Mouse (Mus musculus): Measurements from ENCODE around the gene Rdh19.
"Not testable (repeated sequence)": the region's sequence is repeated elsewhere in the genome, so short reads cannot be mapped to it uniquely, and the experiment has no call there.

Gene Rdh19

DNA sequence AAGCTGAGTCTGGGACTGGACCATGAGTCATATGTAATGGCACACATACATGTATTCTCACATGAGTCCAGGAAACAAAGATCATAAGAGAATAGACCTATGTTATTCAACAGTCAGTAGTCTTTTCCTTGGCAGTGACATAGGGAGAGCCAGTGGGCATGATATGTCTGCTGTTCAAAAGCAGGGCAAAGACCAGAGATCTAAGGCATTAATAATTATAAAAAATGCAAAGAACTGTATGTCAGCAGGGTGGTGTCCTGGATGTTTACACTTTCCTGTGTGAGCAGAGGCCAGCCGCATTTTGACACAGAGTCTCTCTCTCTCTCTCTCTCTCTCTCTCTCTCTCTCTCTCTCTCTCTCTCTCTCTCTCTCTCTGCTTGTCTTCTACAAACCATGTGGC lies at the start of gene Rdh19:
Rdh19 (plus strand) TSS at position 301 of the 400 bp plus-strand sequence.
- DNase-seq (ENCODE audit: low read depth, low spot score): no peak

DNA sequence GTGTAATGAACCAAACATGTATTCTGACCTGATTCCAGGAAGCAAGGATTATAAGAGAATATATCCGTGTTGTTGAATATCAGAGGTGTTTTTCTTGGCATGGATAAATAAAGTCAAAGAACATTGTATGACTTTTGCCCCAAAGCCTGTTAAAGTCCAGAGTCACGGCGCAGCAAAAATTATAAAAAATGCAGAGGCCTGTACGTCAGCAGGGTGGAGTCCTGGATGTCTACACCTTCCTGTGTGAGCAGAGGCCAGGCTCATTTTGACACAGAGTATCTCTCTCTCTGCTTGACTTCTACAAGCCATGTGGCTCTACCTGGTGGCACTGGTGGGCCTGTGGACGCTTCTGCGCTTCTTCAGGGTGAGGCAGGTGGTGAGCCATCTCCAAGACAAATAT lies 48.8 kb upstream of the Rdh19 start, which contains the start of gene Rdh16:
Rdh16 (plus strand) TSS at position 262 of the 400 bp plus-strand sequence.
- DNase-seq (ENCODE audit: low read depth, low spot score): no peak

DNA sequence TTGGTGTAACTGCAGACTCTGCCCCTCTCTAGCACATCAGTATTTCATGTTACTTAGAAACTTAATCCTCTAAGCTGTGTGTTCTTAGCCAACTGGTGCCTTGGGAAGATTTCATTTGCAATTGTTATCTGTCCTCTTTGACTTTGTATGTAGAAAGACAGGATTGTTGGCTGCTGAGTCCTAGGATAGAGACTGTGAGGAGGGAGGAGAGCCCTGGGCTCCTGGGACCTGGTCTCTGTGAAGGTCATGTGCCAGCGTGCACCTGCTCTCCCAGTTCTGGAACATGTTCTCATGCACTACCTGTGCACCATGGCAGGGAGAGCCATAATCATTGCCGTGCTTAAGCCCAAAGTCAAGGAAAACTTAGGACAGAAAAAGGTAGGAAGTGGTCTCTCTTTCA lies 48.1 kb upstream of the Rdh19 start:
- no peak for DNase-seq (ENCODE audit: low read depth, low spot score)

DNA sequence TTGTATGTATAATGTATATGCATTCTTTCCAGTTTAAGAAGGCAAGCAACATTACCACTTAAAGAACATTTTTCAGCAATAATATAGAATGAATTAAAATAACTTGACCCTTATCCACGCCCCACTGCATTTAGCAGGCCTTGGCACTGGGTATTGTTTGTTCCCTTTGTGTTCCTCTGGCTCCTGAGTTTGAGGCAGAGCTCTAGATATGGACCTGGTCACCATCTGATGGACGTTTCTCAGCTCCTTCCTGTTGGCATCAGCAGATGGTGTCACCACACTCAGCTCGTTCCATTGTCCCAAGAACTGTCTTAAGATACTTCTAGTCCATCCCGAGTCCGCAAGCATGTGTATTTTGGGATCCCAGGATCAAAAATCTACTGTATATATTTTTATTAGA lies 47.5 kb upstream of the Rdh19 start:
- DNase-seq (ENCODE audit: low read depth, low spot score): no peak

DNA sequence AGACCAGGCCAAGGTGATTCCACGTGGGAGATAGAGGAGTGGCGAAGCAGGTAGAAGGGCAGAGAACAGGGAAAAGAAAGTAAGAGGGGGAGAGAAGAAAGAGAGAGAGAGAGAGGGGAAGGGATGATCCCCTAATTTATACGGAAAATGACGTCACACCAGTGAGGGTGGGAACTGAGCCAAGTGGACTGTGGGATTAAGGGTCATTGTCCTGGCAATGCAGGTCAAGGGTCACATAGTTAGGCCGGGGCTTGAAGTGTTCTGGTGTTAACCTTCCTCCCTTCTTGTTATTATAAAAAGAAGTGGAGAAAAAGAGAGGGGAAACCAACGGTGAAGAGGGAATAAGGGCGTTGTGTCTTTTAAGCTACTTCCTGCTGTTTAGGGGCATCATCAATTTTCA lies 45.3 kb upstream of the Rdh19 start:
- no peak for DNase-seq (ENCODE audit: low read depth, low spot score)

DNA sequence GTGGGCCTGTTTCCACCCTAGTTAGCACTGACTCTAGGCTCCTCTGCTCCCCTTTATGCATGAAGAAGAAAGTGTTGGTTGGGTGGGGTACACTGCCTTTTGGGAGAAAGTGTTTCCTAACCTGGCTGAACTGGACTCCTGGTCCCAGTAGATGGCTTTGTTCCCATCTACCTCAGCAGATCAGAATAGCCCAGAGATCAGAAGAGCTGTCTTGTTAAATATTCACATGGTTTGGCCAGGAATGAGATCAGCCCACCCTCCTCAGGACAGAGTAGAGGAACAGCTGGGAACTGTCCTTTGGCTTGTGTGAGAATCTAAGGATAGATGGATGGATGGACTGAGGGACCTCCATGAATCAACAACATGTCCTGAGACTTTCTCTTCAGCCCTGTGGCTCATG lies 33.8 kb upstream of the Rdh19 start:
- DNase-seq (ENCODE audit: low read depth, low spot score): no peak

DNA sequence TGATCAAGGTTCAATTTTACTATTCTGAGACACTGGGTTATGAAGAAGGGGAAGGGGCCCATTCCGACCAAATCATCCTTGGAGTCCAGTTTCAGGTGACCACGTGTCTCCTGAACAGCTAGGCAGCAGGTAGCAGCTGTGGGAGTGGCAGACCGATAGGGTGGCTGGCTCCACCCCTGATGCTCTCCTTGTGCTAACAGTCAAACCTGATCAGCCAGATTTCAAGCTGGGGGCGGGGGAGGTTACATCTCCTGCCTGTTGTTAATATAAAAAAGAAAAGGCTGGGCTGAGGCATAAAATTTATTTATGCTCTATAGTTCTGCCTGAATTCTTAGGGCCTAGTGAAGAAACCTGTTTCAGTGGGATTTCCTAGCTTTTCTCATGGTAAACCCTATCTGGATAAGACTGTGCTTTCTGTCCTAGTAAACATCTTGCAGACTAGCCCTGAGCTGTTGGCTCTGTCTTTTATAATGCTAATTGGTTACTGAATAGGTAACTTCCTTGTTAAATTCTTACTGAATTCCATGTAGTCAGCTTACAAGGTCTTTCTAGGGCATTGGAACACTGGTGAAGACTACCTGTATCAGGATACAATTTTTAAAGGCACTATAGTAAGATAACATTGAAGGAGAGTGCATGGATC lies 32.3 kb upstream of the Rdh19 start:
- DNase-seq (ENCODE audit: low read depth, low spot score): not testable (repeated sequence)

DNA sequence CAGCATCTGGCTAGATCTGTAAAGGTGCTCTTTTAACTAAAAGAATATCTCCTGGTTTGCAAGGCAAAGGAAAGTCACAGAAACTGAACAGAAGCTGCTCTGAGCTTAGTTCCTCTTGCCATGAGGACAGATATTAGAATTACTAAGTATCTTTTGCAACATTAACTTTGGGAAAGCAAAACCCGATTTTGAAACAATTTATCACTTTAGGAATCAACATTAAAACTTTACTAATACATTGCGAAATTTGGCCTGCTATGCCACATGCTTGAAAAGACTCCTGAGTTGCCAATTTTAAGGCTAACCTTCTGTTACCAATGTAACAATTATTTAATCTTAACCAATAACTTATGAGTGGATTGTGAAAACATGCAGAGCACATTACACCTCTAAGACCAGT lies 27.9 kb upstream of the Rdh19 start:
- not testable (repeated sequence) for DNase-seq (ENCODE audit: low read depth, low spot score)

DNA sequence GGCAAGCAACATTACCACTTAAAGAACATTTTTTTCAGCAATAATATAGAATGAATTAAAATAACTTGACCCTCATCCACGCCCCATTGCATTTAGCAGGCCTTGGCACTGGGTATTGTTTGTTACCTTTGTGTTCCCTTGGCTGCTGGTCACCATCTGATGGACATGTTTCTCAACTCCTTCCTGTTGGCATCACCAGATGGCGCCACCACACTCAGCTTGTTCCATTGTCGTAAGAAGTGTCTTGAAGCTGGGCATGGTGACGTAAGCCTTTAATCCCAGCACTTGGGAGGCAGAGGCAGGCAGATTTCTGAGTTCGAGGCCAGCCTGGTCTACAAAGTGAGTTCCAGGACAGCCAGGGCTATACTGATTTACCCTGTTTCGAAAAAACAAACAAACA lies 24.3 kb upstream of the Rdh19 start:
- DNase-seq (ENCODE audit: low read depth, low spot score): peak; percentile 56

DNA sequence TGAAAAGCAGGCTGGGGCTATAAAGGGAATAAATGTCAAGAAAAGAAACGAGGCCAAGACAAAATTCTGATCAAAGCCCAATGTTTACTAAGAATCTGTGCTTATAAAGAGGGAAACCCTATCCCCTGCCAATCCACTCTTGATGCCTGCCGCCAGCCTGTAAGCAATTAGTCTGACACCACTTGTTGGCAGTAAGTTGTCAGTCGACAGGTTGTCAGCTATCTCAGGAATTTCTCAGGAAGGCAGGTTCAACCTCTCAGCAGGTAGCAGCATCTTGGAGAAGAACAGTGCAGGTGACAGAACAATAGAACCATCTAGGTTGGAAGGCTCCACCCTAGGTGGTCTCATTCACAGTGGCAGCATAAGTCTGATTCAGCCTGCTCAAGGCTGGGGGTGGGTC lies 20.6 kb upstream of the Rdh19 start:
- peak; percentile 8 for DNase-seq (ENCODE audit: low read depth, low spot score)

DNA sequence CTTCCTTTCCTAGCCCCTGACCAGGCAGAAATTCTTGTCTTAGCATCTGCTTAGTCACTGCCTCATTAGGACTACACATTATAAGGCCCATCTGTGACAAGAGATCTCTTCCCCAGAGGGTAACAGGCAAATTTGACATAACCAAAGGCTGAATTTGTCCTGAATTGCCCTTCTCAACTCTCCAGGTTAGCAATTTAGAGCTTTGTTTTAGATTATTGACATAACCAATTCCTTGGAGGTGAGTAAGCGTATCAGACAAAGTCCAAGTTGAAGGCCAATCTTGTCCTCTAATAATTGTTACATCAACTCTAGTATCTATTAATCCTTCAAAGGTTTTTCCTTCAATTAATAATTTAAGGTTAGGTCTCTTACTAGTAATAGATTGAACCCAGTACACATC lies 15.5 kb upstream of the Rdh19 start:
- not testable (repeated sequence) for DNase-seq (ENCODE audit: low read depth, low spot score)

DNA sequence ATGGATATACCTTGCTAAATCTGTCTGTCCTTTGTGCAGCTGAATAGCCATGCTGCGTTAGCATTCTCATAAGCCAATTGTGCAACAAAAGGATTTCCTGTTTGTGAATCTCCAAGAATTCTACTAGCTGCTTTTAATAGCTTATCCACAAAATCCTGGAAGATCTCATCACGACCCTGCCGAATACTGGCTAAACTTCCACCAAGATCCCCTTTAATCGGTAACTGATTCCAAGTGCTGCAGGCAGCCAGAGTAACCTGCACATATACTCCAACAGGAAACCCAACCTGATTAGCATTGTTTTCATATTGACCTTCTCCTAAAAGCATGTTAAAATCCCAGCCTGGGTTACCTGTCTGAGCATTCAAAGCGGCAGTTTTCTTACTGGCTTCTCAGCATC lies 14.4 kb upstream of the Rdh19 start:
- no peak for DNase-seq (ENCODE audit: low read depth, low spot score)

DNA sequence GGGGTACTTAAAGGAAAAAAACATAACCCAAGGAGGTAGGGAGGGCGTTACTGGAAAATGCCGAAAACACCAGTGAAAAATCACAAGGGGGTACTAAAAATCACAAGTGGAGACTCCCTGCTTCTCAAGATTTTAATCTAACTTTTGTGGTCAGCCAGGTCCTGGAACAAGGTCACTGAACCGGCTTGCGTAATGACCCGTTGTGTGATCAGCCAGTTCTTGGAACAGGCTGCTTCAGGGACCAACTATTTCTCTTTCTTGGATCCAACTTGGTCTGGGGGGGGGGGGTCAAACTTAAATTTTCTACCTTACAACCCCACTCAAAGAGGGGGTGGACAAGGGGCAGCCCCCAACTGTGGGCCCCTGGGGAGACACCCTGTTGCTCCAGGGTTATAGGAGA lies 11.9 kb upstream of the Rdh19 start:
- not testable (repeated sequence) for DNase-seq (ENCODE audit: low read depth, low spot score)

DNA sequence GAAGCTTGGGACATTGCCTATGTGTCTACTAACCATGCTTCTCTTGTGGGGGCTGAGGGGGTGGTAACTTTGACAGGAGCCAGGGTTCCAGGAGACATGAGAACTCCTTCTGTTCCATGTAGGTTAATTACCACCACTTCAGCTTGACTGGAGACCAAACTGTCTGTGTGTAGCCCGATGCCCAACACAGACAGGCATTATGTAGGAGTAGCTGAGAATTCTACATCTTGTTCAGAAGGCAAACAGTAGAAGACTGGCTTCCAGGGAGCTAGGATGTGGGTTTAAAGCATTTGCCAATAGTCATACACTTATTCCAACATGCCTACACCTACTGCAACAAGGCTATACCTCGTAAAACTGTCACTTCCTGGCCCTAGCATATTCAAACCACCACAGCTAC lies 11.2 kb upstream of the Rdh19 start:
- DNase-seq (ENCODE audit: low read depth, low spot score): peak; percentile 53

DNA sequence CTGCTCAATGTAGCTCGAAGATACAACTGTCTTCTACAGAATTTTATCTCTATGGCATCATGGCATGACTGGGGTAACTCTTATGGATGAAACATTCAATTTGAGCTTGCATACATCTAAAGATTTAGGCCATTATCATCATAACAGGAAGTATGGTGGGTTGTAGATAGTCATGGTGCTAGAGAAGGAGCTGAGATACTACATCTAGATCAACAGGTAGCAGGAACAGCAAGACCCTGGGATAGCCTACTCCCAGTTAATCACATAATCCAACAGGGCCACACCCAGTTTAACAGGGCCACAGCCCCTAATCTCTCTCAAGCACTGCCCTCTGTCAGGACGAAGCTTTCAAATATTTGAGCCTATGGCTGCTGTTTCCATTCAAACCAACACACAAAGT lies 9.0 kb upstream of the Rdh19 start:
- DNase-seq (ENCODE audit: low read depth, low spot score): no peak

DNA sequence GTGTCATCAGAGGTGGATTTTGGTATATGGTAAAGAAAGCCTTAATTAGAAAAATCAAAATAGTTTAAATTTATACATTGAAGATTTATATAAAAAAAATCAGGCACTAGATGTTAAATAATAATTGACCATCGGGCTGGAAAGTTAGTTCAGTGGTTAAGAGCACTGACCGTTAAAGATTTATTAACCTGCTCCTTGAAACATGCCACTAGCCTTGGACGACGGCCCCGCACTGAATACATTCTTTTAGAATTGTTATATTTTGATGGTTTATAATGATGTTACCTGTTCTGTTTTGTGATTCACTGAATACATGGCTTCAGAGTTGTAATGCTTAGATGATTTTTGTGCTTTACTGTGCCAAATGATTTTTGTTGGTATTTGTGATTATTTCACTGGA lies 3.8 kb upstream of the Rdh19 start:
- DNase-seq (ENCODE audit: low read depth, low spot score): not testable (repeated sequence)

DNA sequence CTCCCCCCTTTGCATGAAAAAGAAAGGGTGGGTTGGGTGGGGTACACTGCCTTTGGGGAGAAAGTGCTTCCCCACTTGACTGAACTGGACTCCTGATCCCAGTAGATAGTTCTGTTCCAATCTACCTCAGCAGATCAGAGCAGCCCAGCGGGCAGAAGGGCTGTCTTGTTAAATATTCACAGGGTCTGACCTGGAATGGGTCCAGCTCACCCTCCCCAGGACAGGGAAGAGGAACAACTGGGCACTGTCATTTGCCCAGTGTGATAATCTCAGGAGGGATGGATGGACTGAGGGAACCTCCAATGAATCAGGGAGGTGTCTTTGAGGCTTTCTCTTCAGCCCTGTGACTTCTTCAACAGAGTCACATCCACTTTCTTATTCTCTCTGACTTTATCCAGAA lies 1.6 kb upstream of the Rdh19 start:
- no peak for DNase-seq (ENCODE audit: low read depth, low spot score)

DNA sequence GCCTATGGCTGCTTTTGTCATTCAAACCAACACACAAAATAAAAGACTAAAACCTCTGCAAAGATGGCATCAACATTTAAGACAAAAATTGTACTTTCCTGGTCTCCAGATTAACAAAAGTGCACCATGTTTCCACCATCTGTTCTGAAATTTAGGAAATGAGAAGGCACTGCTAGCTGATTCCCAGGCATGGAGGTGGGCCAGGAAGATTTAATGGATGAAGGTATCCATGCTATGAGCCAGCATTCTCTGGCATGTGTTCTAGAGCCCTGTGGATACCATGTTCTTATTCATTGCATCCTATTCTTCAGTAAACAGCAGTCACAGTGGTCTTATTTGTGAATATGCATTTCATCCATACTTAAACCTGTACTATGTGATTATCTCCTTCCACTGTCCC lies 6.6 kb downstream of the Rdh19 start:
- peak; percentile 11 for DNase-seq (ENCODE audit: low read depth, low spot score)

DNA sequence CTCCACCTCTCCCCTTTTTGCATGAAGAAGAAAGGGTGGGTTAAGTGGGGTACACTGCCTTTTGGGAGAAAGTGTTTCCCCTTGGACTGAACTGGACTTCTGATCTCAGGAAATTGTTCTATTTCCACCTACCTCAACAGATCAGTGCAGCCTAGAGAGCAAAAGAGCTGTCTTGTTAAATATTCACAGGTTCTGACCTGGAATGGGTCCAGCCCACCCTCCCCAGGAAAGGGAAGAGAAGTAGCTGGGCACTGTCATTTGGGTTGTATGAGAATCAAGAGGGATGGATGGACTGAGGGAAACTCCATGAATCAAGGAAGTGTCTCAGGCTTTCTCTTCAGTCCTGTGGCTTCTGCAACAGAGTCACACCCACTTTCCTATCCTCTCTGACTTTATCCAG lies 15.2 kb downstream of the Rdh19 start:
- DNase-seq (ENCODE audit: low read depth, low spot score): no peak

DNA sequence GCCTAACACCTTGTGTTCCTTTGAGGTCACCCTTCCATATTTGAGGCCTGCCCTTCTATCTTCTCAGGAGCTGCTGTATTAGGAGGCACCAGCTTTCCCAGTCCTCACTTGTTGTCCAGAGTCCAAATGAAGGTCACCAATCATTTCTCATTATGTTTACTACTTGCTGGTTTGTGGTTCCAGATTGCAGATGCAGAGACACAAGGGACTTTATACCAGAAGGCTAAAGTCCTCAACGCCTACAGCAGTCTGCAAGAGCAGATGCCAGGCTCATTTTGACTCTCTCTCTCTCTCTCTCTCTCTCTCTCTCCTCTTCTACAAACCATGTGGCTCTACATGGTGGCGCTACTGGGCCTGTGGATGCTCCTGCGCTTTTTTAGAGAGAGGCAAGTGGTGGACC lies 16.5 kb downstream of the Rdh19 start, which contains the start of gene Rdh16f2:
Rdh16f2 (plus strand) TSS at position 243 of the 400 bp plus-strand sequence.
- no peak for DNase-seq (ENCODE audit: low read depth, low spot score)

DNA sequence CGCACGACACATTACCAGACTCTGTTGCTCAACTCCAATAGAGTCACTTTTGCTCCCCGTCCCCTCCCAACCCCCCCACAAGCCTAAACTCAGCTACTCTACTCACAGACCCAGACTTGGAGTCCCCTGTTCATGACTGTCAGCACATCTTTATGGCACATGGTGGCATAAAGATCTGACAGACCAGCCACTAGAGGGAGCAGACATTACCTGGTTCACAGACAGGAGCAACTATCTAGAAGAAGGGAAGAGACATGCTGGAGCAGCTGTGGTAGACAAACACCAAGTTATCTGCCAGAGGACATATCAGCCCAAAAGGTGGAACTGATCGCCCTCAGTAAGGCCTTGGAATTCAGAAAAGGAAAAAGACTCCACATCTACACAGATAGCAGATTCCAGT lies 22.8 kb downstream of the Rdh19 start:
- DNase-seq (ENCODE audit: low read depth, low spot score): peak; percentile 45

DNA sequence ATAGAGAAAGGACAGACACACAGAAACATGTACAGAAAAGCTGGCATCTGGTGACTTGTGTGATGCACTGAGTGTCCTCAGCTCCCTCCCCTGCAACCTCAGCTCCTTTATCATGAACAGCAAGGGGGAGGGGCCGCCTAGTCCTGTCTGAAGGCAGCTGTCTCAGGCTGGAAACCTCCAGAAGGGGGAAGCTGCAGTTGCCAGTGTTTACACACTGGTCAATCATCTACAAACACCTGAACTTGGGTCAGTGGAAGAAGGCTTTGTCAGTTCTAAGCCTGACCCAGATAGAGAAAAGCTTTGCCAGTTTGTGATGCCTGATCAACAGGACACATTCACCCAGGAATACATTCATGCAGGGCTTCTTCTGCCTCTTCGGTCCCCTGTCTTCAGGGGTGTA lies 28.0 kb downstream of the Rdh19 start:
- DNase-seq (ENCODE audit: low read depth, low spot score): no peak

DNA sequence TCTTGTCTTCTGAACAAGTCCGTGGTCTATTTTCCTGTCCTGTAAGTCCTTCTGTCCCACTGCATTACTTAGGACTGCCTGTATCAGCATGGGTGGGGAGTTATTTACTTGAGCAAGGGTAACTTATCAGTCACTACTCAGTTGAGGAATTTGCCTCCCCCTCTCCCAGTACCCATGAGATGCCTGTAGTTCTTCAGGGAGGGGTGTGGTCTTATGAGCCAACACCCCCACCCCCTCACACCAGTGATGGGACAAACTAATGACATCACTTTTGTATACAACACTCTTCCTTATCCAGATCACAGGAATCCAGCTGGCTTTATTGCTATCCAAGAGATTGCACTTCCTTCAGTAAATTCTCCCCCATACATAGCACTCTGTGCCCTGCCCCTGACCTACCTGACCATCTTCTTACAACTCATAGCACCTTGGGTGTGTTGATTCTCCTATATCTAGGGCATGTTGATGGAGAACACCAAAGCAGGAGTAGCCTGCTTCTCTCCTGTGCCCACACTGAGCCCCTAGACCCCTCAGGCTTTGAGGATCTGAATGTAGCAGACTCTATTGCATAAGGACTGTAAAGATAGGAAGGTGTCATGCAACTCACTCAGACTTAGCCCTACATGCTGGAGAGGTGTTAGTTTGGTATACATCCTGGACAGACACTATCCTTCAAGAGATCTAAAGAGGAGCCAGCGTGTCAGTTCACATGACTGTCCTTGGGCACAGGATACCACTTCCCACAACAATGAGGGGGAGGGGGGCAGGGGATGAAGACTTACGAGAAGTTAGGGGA lies 28.7 kb downstream of the Rdh19 start:
- no peak for DNase-seq (ENCODE audit: low read depth, low spot score)

Measured in brain, adult 2 months (tissue).